Mouse (Mus musculus): Measurements from ENCODE around the gene Ganab. TPM values are rescaled to one million over a fixed set of nuclear protein-coding genes. Genes with fewer than 3 reads are reported as not detected.
"Not testable (repeated sequence)": the region's sequence is repeated elsewhere in the genome, so short reads cannot be mapped to it uniquely, and the experiment has no call there.

The Ganab gene
- polyA plus RNA-seq, 1 experiment from 2014 or later: 118 TPM

- H3K27ac ChIP-seq (replicated peaks); H3K27me3 ChIP-seq (ENCODE audit: low read depth, poor library complexity, severe bottlenecking); H3K9me3 ChIP-seq (replicated peaks); DNase-seq (ENCODE audit: low spot score): not testable (repeated sequence)
- peaks cover 55% of the 10 kb centered on the region for H3K4me1 ChIP-seq
- 90% methylated on average over 5 of the region's 5 CpGs for WGBS
- 0 out of 2 replicates have a peak overlapping the region, but pooled peaks have one; percentile 18 for H3K4me3 ChIP-seq
- peaks cover 50% of the 10 kb centered on the region for H3K36me3 ChIP-seq
Observed at GRCm38 (mm10) chr19:8896231-8896630, 1.6 kb upstream of the Ganab start.

GRCm38 (mm10) chr19:8897211-8897864, 533 bp upstream of the Ganab start:
- H3K9me3 ChIP-seq (replicated peaks); H3K27me3 ChIP-seq (ENCODE audit: low read depth, poor library complexity, severe bottlenecking): not testable (repeated sequence)
- Histone ChIP-seq H3K36me3 (peaks cover 56% of the 10 kb centered on the region), H3K27ac (replicated peaks) (peak overlapping the region; percentile 94), H3K4me1 (peaks cover 55% of the 10 kb centered on the region), H3K4me3 (peak overlapping the region; percentile 95)
- WGBS: 35% methylated on average over 21 of the region's 21 CpGs
- peak; percentile 42 for DNase-seq (ENCODE audit: low spot score)

DNA sequence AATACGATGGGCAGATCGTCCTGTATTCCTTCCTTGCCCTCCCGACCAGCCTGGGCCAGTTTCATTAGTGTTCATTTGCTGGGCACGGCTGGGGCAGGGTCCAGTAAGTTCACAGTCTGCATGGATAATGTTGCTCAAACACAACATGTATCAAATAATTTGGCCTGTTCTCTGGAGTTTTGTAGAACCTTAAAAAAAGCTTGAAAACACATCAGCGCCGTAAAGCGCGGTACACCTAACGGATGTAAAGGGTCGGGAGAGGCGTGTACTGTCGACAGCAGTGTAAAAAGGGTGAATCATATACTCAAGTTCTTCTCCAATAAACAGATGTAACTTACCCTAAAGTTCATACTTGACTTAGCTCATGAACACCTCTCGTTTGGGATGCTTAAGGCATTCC, 705 bp downstream of the Ganab start:
- DNase-seq (ENCODE audit: low spot score): no peak
- peaks cover 46% of the 10 kb centered on the region for H3K4me1 ChIP-seq
- 21% methylated on average over 13 of the region's 13 CpGs for WGBS
- H3K27me3 ChIP-seq (ENCODE audit: low read depth, poor library complexity, severe bottlenecking): no peaks in the 10 kb centered on the region
- peak overlapping the region; percentile 94 for H3K27ac ChIP-seq (replicated peaks)
- H3K4me3 ChIP-seq: peak overlapping the region; percentile 95
- no peaks in the 10 kb centered on the region for H3K9me3 ChIP-seq (replicated peaks)
- peaks cover 68% of the 10 kb centered on the region for H3K36me3 ChIP-seq

DNA sequence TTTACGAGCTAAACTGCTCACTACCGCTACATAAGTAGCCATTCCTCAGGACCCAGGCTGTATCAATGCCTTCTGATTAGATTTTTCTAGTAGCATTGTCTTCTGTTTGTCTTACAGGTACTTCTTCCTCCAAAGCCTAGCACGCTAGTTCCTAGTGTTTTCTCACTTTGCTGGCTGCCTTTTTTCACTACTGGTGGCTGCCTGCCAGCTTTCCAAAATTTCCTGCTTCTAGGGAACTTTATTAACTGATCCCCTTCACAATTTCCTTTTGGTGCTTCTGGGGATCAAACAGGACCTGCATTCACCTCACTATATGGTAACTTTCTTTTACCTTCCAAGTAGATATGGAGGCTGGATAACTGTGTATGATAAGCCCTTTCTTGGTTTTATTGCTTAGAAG, 1.2 kb downstream of the Ganab start:
- H3K36me3 ChIP-seq: peaks cover 73% of the 10 kb centered on the region
- peak overlapping the region; percentile 95 for H3K4me3 ChIP-seq
- no peak for DNase-seq (ENCODE audit: low spot score)
- WGBS: 72% methylated on average over 3 of the region's 3 CpGs
- H3K4me1 ChIP-seq: peaks cover 41% of the 10 kb centered on the region
- H3K9me3 ChIP-seq (replicated peaks): no peaks in the 10 kb centered on the region
- no peak overlapping the region for H3K27ac ChIP-seq (replicated peaks)
- no peaks in the 10 kb centered on the region for H3K27me3 ChIP-seq (ENCODE audit: low read depth, poor library complexity, severe bottlenecking)

GRCm38 (mm10) chr19:8903412-8903811, 5.5 kb downstream of the Ganab start:
- Histone ChIP-seq H3K36me3 (peaks cover 86% of the 10 kb centered on the region), H3K9me3 (replicated peaks) (no peaks in the 10 kb centered on the region), H3K27ac (replicated peaks) (no peak overlapping the region), H3K4me3 (no peak overlapping the region), H3K27me3 (ENCODE audit: low read depth, poor library complexity, severe bottlenecking) (no peaks in the 10 kb centered on the region), H3K4me1 (peaks cover 15% of the 10 kb centered on the region)
- WGBS: 96% methylated on average over 5 of the region's 5 CpGs
- no peak for DNase-seq (ENCODE audit: low spot score)

GRCm38 (mm10) chr19:8908531-8908930, 10.7 kb downstream of the Ganab start:
- Histone ChIP-seq H3K27ac (replicated peaks) (no peak overlapping the region), H3K4me1 (no peaks in the 10 kb centered on the region), H3K9me3 (replicated peaks) (no peaks in the 10 kb centered on the region), H3K27me3 (ENCODE audit: low read depth, poor library complexity, severe bottlenecking) (no peaks in the 10 kb centered on the region), H3K4me3 (no peak overlapping the region), H3K36me3 (peaks cover 99% of the 10 kb centered on the region)
- WGBS: 90% methylated on average over 6 of the region's 6 CpGs
- no peak for DNase-seq (ENCODE audit: low spot score)

- Histone ChIP-seq H3K27ac (replicated peaks) (no peak overlapping the region), H3K4me1 (no peaks in the 10 kb centered on the region), H3K36me3 (peaks cover 100% of the 10 kb centered on the region), H3K9me3 (replicated peaks) (no peaks in the 10 kb centered on the region), H3K27me3 (ENCODE audit: low read depth, poor library complexity, severe bottlenecking) (no peaks in the 10 kb centered on the region), H3K4me3 (no peak overlapping the region)
- no peak for DNase-seq (ENCODE audit: low spot score)
- WGBS: 96% methylated on average over 5 of the region's 5 CpGs
Observed at GRCm38 (mm10) chr19:8911810-8912209, 13.9 kb downstream of the Ganab start.

DNA sequence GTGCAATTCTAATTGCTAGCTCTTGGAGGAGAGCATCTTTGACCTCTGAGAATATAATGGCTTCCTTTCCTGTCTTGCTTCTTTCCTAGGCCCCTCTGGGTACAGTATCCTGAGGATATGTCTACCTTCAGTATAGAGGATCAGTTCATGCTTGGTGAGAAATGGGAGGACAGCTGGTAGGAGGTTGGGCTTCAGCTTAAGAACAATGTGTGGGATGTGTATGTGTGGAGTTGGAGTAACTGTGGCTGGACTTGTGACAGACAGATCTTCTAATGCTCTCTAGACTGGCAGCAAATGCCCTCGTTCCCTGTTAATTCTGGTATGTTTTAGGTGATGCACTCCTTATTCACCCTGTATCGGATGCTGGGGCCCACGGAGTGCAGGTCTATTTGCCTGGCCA, 16.3 kb downstream of the Ganab start:
- peaks cover 82% of the 10 kb centered on the region for H3K36me3 ChIP-seq
- no peak for DNase-seq (ENCODE audit: low spot score)
- 98% methylated on average over 3 of the region's 3 CpGs for WGBS

DNA sequence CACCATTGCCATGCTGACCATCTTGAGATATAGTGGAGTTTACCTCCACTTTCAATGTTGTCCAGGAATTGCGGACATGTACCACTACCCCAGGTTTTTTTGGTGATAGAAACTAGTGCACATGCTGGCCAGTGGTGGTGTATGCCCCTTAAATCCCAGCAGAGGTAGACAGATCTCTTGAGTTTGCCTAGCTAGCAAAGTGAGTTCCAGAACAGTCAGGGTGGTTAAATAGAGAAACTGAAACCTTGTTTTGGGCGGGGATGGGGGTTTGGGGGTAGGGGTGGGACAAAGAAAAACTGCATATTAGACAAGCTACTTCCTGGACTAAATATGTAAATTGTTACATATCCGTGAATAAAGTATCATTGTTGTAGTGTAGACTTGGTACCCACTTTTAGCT, 21.1 kb downstream of the Ganab start:
- H3K4me3 ChIP-seq: no peak overlapping the region

More for the DNA sequence above, 16.3 kb downstream of the Ganab start:
- H3K27me3 ChIP-seq (ENCODE audit: low read depth, poor library complexity, severe bottlenecking): no peaks in the 10 kb centered on the region
- no peak overlapping the region for H3K4me3 ChIP-seq
- no peak overlapping the region for H3K27ac ChIP-seq (replicated peaks)
- no peaks in the 10 kb centered on the region for H3K4me1 ChIP-seq
- no peaks in the 10 kb centered on the region for H3K9me3 ChIP-seq (replicated peaks)

DNA sequence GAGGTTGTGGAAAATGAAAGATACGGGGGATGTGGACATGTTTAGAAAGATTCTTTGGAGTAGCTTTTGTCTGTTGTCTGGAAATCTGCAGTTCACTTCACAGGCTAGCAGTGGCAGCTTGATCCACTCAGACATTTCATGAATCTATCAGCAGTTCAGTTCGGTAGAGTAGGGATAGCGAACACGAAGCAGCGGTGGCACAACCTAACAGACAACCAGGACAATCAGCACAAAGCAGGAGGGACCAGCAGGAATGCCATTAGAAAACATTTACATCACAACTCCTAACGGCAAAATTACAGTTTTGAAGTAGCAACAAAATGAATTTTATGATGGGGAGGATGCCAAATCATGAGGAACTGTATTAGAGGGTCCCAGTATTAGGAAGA, 21.8 kb downstream of the Ganab start:
- no peaks in the 10 kb centered on the region for H3K9me3 ChIP-seq (replicated peaks)
- no peaks in the 10 kb centered on the region for H3K27me3 ChIP-seq (ENCODE audit: low read depth, poor library complexity, severe bottlenecking)
- WGBS: 70% methylated on average over 6 of the region's 6 CpGs
- peaks cover 49% of the 10 kb centered on the region for H3K36me3 ChIP-seq
- peaks cover 18% of the 10 kb centered on the region for H3K4me1 ChIP-seq
- no peak for DNase-seq (ENCODE audit: low spot score)
- peak overlapping the region; percentile 90 for H3K4me3 ChIP-seq
- peak overlapping the region; percentile 91 for H3K27ac ChIP-seq (replicated peaks)

More for the DNA sequence above, 21.1 kb downstream of the Ganab start:
- peaks cover 18% of the 10 kb centered on the region for H3K4me1 ChIP-seq
- no peaks in the 10 kb centered on the region for H3K9me3 ChIP-seq (replicated peaks)
- 94% methylated on average over 3 of the region's 3 CpGs for WGBS
- no peak overlapping the region for H3K27ac ChIP-seq (replicated peaks)
- DNase-seq (ENCODE audit: low spot score): no peak
- H3K27me3 ChIP-seq (ENCODE audit: low read depth, poor library complexity, severe bottlenecking): no peaks in the 10 kb centered on the region
- H3K36me3 ChIP-seq: peaks cover 51% of the 10 kb centered on the region

DNA sequence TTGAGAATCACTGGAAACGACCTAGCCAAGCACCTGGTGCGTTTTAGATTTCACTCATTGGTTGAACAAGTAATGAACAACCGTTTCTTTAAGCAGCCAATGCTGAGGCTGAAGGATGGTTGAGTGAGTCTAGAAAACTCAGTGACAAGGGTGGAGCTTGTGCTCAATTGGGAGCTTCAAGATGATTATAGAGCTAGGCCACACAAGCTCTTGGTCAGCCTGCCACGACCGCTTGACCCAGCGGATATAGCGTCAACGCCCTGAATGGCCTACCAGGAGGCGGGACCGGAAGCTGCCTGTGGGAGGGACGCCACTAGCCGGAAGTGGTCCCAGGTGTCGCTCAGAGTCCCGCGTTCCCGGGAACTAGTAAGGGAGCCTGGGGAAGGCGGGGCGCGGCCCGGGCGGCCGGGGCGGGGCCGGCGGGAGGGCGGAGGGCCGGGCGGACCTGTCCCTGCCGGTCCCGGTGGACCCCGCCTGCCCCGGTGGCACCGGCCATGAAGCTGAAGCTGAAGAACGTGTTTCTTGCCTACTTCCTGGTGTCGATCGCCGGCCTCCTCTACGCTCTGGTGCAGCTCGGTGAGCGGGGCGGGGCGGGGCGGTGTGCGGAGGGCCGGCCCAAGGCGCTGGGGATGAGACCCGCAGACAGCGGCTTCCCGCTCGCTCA, 22.3 kb downstream of the Ganab start, which contains the start of gene B3gat3:
Gene B3gat3, plus strand, starts transcription at position 302 of the 664 bp plus-strand sequence.
- H3K27me3 ChIP-seq (ENCODE audit: low read depth, poor library complexity, severe bottlenecking): no peaks in the 10 kb centered on the region
- peaks cover 18% of the 10 kb centered on the region for H3K4me1 ChIP-seq
- peak within 1 kb of the TSS; percentile 90 for H3K4me3 ChIP-seq
- peak; percentile 97 for DNase-seq (ENCODE audit: low spot score)
- 3% methylated on average over 50 of the region's 50 CpGs for WGBS
- no peaks in the 10 kb centered on the region for H3K9me3 ChIP-seq (replicated peaks)
- peak within 1 kb of the TSS; percentile 91 for H3K27ac ChIP-seq (replicated peaks)
- H3K36me3 ChIP-seq: peaks cover 45% of the 10 kb centered on the region

DNA sequence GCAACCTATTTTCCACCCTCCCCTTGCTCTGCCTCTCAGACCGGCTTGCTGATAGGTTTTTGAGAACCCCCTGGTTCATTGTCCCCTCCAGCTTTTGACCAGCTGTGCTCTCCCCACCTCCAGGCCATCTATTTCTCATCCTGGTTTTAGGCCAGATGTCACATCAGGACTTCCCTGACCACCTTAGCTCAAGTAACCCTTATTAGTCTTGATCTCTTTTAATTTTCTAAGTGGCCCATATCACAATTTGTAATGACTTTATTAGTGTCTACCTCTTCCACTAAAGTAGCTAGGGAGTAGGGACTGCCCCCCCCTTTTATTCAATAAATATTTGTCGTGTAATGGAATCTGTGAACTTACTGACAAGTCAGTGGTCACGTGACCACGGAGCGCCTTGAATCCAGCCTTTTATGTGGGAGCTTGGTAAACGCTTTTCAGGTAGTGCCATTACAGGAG, 23.0 kb downstream of the Ganab start:
- H3K4me3 ChIP-seq: peak overlapping the region; percentile 90
- peaks cover 18% of the 10 kb centered on the region for H3K4me1 ChIP-seq
- H3K27me3 ChIP-seq (ENCODE audit: low read depth, poor library complexity, severe bottlenecking): no peaks in the 10 kb centered on the region
- peak overlapping the region; percentile 91 for H3K27ac ChIP-seq (replicated peaks)
- peaks cover 45% of the 10 kb centered on the region for H3K36me3 ChIP-seq
- no peaks in the 10 kb centered on the region for H3K9me3 ChIP-seq (replicated peaks)
- WGBS: 5% methylated on average over 6 of the region's 6 CpGs
- DNase-seq (ENCODE audit: low spot score): no peak

GRCm38 (mm10) chr19:8921741-8922140, 23.9 kb downstream of the Ganab start:
- Histone ChIP-seq H3K27ac (replicated peaks) (no peak overlapping the region), H3K4me3 (peak overlapping the region; percentile 90; the same call in 1 of the 2 replicates), H3K27me3 (ENCODE audit: low read depth, poor library complexity, severe bottlenecking) (no peaks in the 10 kb centered on the region), H3K36me3 (peaks cover 45% of the 10 kb centered on the region), H3K9me3 (replicated peaks) (no peaks in the 10 kb centered on the region), H3K4me1 (peaks cover 18% of the 10 kb centered on the region)
- 80% methylated on average over 9 of the region's 9 CpGs for WGBS
- no peak for DNase-seq (ENCODE audit: low spot score)

Measured in midbrain, embryonic 10.5 days (tissue).